Mouse (Mus musculus) heart, postnatal 0 days (tissue): ENCODE results near the gene Phf2. TPM values are rescaled to one million over a fixed set of nuclear protein-coding genes. Genes with fewer than 3 reads are reported as not detected.

Experiments used
- ATAC-seq: fragments of 200-750 bp; cut with Nextera tagmentation; 2 replicates; pipeline ENCODE4 v1.8.0; 2017; ENCODE audit warnings: low read depth, moderate number of reproducible peaks, moderate library complexity; ENCODE audit not compliant: insufficient read depth
- DNase-seq: peaks from one replicate; pipeline ENCODE4 v3.0.0-alpha.2; 2016; ENCODE audit warnings: low spot score
- H3K27ac ChIP-seq: fragments of 300-500 bp; sonication (generic); 2 replicates; pipeline ENCODE4 v1.5.1; 2014; ENCODE audit warnings: low read depth, mild to moderate bottlenecking
- H3K27me3 ChIP-seq: fragments of 300-500 bp; sonication (generic); 2 replicates; pipeline ENCODE4 v1.6.1; 2014; ENCODE audit warnings: low read length, mixed read lengths; ENCODE audit not compliant: control insufficient read depth, insufficient read depth
- H3K36me3 ChIP-seq: fragments of 300-500 bp; sonication (generic); replicated peaks from 2 replicates; pipeline ENCODE4 v1.6.1; 2014; ENCODE audit warnings: low read length, mixed read lengths; ENCODE audit not compliant: control insufficient read depth, insufficient read depth
- H3K4me1 ChIP-seq: fragments of 300-500 bp; sonication (generic); 2 replicates; pipeline ENCODE4 v1.6.1; 2014; ENCODE audit warnings: antibody characterized with exemption; ENCODE audit not compliant: control insufficient read depth, insufficient read depth
- H3K4me2 ChIP-seq: fragments of 300-500 bp; sonication (generic); 2 replicates; pipeline ENCODE4 v1.6.1; 2014; ENCODE audit warnings: low read depth, mild to moderate bottlenecking, low read length, moderate library complexity
- H3K4me3 ChIP-seq: fragments of 300-500 bp; sonication (generic); 2 replicates; pipeline ENCODE4 v1.5.1; 2014; ENCODE audit warnings: low read depth, low read length
- H3K9ac ChIP-seq: fragments of 300-500 bp; sonication (generic); replicated peaks from 2 replicates; pipeline ENCODE4 v1.6.1; 2014; ENCODE audit warnings: low read depth, low read length, mixed read lengths
- H3K9me3 ChIP-seq: fragments of 300-500 bp; sonication (generic); replicated peaks from 2 replicates; pipeline ENCODE4 v1.6.1; 2016; ENCODE audit warnings: low read length; ENCODE audit not compliant: control insufficient read depth
- CTCF ChIP-seq: IDR thresholded peaks from 2 replicates; pipeline ENCODE4 v1.5.1; 2016; ENCODE audit warnings: antibody characterized with exemption, control low read depth, low read depth
- EP300 ChIP-seq: IDR thresholded peaks from 2 replicates; pipeline ENCODE4 v1.6.1; 2016; ENCODE audit warnings: antibody characterized with exemption, low read depth
- WGBS: fragments of 180-500 bp; shearing (Covaris S2); extraction: QIAGEN DNeasy Blood & Tissue Kit; methylation state at CpG from one replicate; pipeline ENCODE4 v1.1.7; 2014; 5-methylcytosine and 5-hydroxymethylcytosine counted together
- polyA plus RNA-seq: library from polyadenylated mRNA; unstranded; fragments of >200 nt; fragmentation: Nextera tagmentation; extraction: Ambion mirVana; gene quantifications from 2 replicates; pipeline ENCODE4 v1.2.1, GENCODE M21; 2015
- total RNA-seq: library from RNA; depleted of rRNA; stranded (reverse); fragments of >200 nt; gene quantifications from 2 replicates; pipeline ENCODE4 v1.2.3, GENCODE M21; 2014; ENCODE audit warnings: low replicate concordance

The Phf2 gene
- total and polyA plus RNA-seq, 2 experiments from 2014 or later = 2.6 to 12.7 TPM

DNA sequence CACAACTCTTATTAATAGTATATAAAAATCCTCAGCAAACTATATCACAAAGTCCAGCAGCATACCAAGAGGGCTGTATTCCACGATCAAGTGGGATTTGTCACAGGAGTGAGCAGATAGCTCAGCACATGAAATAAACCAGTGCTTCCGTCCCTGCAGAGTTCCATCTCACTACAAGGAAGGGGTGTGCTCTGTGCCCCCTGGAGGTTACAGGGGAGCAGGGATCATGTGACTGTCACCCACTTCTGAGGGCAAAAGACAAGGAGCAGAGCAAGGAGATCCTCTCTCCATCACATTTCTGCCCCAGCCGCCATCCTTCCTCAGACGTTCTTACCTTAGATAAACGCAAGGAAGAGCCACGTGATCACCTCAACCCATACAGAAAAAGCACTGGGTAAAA lies 33.4 kb downstream of the Phf2 start:
- 67% methylated on average over 6 of the region's 6 CpGs for WGBS
- TF ChIP-seq CTCF (no peak), EP300 (no peak)
- H3K9me3 ChIP-seq = no peaks in the 10 kb centered on the region
- DNase-seq (no peak), ATAC-seq (no peak)
- H3K9ac ChIP-seq = no peak overlapping the region
- no peak overlapping the region for H3K4me2 ChIP-seq
- no peak overlapping the region for H3K4me3 ChIP-seq
- H3K27ac ChIP-seq = no peak overlapping the region
- peaks cover 9% of the 10 kb centered on the region; the same call in 1 of the 2 replicates for H3K4me1 ChIP-seq
- H3K27me3 ChIP-seq = no peaks in the 10 kb centered on the region
- peaks cover 2% of the 10 kb centered on the region; the same call in 1 of the 2 replicates for H3K36me3 ChIP-seq

DNA sequence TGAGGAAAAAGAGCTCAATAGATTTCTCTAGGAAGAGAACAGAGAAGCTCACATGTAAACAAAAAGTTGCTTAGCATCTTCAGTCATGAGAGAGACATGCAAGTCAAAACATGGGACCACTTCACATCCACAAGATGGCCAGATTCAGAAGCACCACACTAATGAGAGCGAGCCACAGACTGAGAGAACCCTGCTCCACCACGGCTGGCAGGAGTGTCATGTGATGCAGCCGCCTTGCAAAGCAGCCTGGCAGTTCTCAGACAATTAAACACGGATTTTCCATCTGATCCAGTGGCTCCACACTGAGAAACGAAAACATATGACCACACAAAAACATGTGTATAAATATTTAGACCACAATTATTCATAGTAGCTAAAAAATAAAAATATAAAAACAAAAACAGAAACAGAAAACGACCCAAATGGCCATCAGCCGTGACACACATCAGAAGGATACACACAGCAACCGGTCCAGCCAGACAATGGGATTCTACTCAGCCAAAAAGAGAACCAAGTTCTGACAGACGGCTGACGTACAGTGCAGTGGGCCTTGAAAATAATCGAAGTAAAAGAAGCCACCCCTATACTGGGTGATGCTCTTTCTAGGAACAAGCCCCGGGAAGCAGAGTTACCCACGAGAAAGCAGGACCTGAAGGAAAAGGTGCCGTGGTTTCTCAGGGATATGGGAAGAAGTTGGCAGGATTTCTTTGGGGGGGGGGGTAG lies 40.2 kb downstream of the Phf2 start:
- Histone ChIP-seq H3K9me3 (no peaks in the 10 kb centered on the region), H3K4me2 (no peak overlapping the region), H3K27me3 (no peaks in the 10 kb centered on the region), H3K27ac (no peak overlapping the region), H3K9ac (no peak overlapping the region), H3K4me1 (no peaks in the 10 kb centered on the region), H3K36me3 (peaks cover 60% of the 10 kb centered on the region), H3K4me3 (no peak overlapping the region)
- DNase-seq (no peak), ATAC-seq (no peak)
- TF ChIP-seq EP300 (no peak), CTCF (no peak)
- WGBS = 83% methylated on average over 14 of the region's 14 CpGs

DNA sequence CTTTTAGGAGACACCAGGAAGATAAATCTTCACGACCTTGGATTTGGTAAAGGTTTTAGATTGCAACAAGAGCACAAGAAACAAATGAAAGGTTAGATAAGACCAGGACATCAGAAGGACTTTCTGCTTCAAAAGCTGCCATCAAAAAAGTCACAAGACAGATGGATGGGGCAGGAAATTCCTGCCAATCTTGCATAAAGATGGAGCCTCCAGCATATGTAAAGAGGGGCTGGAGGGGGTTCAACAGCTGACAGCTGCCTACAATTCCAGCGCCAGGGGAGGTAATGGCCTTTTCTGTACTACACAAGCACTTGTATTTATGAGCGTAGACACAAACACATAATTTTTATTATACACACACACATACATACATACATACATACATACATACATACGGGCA lies 41.1 kb downstream of the Phf2 start:
- ATAC-seq = no peak
- Histone ChIP-seq H3K4me1 (no peaks in the 10 kb centered on the region), H3K4me3 (no peak overlapping the region), H3K27ac (no peak overlapping the region), H3K4me2 (no peak overlapping the region), H3K9ac (no peak overlapping the region), H3K9me3 (no peaks in the 10 kb centered on the region), H3K27me3 (no peaks in the 10 kb centered on the region), H3K36me3 (peaks cover 70% of the 10 kb centered on the region)
- no peak for DNase-seq
- TF ChIP-seq EP300 = no peak
- no peak for TF ChIP-seq CTCF
- WGBS = 82% methylated on average over 4 of the region's 4 CpGs

DNA sequence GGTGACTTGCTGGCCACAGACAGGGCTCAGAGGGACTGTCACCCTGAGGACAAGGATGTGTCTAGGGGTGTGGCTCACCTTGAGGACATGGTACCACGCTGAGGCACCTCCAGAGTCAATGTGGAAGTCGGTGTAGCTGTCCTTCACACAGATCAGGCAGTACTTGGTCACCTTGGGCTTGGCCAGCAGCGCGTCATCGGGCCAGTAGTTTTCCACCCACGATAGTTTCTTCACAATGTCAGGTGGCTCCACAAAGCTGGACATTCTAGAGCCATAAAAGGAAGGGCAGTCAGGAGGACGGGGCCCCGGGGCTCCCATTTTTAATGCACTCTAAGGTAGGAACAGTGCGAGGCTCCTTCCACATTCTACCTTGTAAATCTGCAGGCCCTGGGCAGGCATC lies 48.0 kb downstream of the Phf2 start:
- H3K36me3 ChIP-seq = peaks cover 97% of the 10 kb centered on the region
- TF ChIP-seq EP300 = no peak
- TF ChIP-seq CTCF = no peak
- H3K4me1 ChIP-seq = no peaks in the 10 kb centered on the region
- no peak overlapping the region for H3K4me2 ChIP-seq
- ATAC-seq = no peak
- H3K27ac ChIP-seq = no peak overlapping the region
- H3K9me3 ChIP-seq = no peaks in the 10 kb centered on the region
- WGBS = 89% methylated on average over 9 of the region's 9 CpGs
- no peak overlapping the region for H3K4me3 ChIP-seq
- no peak for DNase-seq
- no peak overlapping the region for H3K9ac ChIP-seq
- H3K27me3 ChIP-seq = no peaks in the 10 kb centered on the region

DNA sequence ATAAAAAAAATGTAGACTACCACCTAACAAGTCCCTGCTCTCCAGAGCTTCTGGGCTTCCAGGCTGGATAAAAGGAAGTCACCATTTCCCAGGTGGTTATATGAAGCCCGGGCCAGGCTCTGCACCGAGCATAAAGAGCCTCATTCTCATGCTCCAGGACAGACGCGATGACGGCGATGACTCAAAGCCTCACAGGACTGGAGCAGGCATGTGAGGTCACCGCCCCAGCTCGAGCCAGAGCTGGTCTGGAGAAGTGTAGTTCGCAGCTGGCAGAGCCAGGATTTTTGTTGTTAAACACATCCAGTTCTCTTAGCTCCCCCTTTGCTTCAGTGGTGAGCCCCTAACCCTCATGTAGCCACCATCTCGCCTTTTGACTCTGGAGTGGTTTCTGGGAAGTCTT lies 48.6 kb downstream of the Phf2 start:
- TF ChIP-seq CTCF = no peak
- no peak for TF ChIP-seq EP300
- H3K4me3 ChIP-seq = no peak overlapping the region
- no peaks in the 10 kb centered on the region for H3K9me3 ChIP-seq
- no peak for ATAC-seq
- DNase-seq = no peak
- peaks cover 97% of the 10 kb centered on the region for H3K36me3 ChIP-seq
- H3K4me1 ChIP-seq = no peaks in the 10 kb centered on the region
- H3K4me2 ChIP-seq = no peak overlapping the region
- H3K9ac ChIP-seq = no peak overlapping the region
- no peaks in the 10 kb centered on the region for H3K27me3 ChIP-seq
- no peak overlapping the region for H3K27ac ChIP-seq
- 78% methylated on average over 10 of the region's 10 CpGs for WGBS

DNA sequence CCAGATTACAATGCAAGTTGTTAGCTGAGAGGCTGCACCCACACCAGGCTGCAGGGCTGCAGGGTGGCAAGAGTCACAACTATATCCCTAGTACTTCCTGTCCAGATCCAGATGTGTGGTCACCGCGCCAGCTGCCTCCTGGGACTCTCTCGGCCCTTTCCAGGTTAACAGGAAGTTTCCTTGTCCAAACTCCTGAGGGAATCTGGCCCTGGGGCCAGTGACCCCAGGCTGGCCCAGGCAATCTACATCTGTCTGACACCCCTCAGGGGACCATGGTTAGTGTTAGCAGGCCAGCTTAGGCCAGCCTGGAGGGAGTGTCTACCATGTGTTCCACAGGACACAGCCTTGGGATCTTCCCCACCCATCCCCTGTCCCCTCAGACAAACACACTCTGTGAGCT lies 51.8 kb downstream of the Phf2 start:
- DNase-seq (no peak), ATAC-seq (no peak)
- no peak overlapping the region for H3K4me3 ChIP-seq
- no peaks in the 10 kb centered on the region for H3K4me1 ChIP-seq
- H3K9me3 ChIP-seq = no peaks in the 10 kb centered on the region
- no peak overlapping the region for H3K4me2 ChIP-seq
- no peaks in the 10 kb centered on the region for H3K27me3 ChIP-seq
- H3K27ac ChIP-seq = no peak overlapping the region
- H3K9ac ChIP-seq = no peak overlapping the region
- peaks cover 97% of the 10 kb centered on the region for H3K36me3 ChIP-seq
- 72% methylated on average over 3 of the region's 3 CpGs for WGBS
- TF ChIP-seq EP300 (no peak), CTCF (no peak)
